Mouse (Mus musculus) midbrain, postnatal 0 days (tissue): ENCODE data around the gene Lrp1. TPM values are rescaled to one million over a fixed set of nuclear protein-coding genes. Genes with fewer than 3 reads are reported as not detected.

Source experiments
- ATAC-seq: fragments of 200-750 bp; cut with Nextera tagmentation; 2 replicates; pipeline ENCODE4 v1.8.0; 2017; ENCODE audit warnings: moderate number of reproducible peaks, mild to moderate bottlenecking, moderate TSS enrichment, moderate library complexity; ENCODE audit not compliant: low FRiP score
- DNase-seq: peaks from one replicate; pipeline ENCODE4 v3.0.0-alpha.2; 2015; ENCODE audit warnings: low spot score
- H3K27ac ChIP-seq: fragments of 300-500 bp; sonication (generic); 2 replicates; pipeline ENCODE4 v1.5.1; 2014; ENCODE audit warnings: low read depth, mild to moderate bottlenecking, low read length, mixed read lengths
- H3K27me3 ChIP-seq: fragments of 300-500 bp; sonication (generic); 2 replicates; pipeline ENCODE4 v1.6.1; 2014; ENCODE audit warnings: low read length, control low read depth, mixed read lengths; ENCODE audit not compliant: insufficient read depth
- H3K36me3 ChIP-seq: fragments of 300-500 bp; sonication (generic); 2 replicates; pipeline ENCODE4 v1.6.1; 2014; ENCODE audit warnings: low read length, control low read depth, mixed read lengths; ENCODE audit not compliant: insufficient read depth
- H3K4me1 ChIP-seq: fragments of 300-500 bp; sonication (generic); 2 replicates; pipeline ENCODE4 v1.6.1; 2014; ENCODE audit warnings: mild to moderate bottlenecking, control low read depth, antibody characterized with exemption, low read length, mixed read lengths; ENCODE audit not compliant: insufficient read depth
- H3K4me2 ChIP-seq: fragments of 300-500 bp; sonication (generic); 2 replicates; pipeline ENCODE4 v1.6.1; 2014; ENCODE audit warnings: low read depth, mild to moderate bottlenecking, low read length, mixed read lengths; ENCODE audit not compliant: poor library complexity, severe bottlenecking
- H3K4me3 ChIP-seq: fragments of 300-500 bp; sonication (generic); 2 replicates; pipeline ENCODE4 v1.5.1; 2014; ENCODE audit warnings: low read depth, mild to moderate bottlenecking, low read length, moderate library complexity
- H3K9ac ChIP-seq: fragments of 300-500 bp; sonication (generic); replicated peaks from 2 replicates; pipeline ENCODE4 v1.6.1; 2014; ENCODE audit warnings: mild to moderate bottlenecking, low read length, moderate library complexity, mixed read lengths; ENCODE audit not compliant: poor library complexity, severe bottlenecking
- H3K9me3 ChIP-seq: fragments of 300-500 bp; sonication (generic); 2 replicates; pipeline ENCODE4 v1.6.1; 2016; ENCODE audit warnings: low read length, control low read depth
- CTCF ChIP-seq: IDR thresholded peaks from 2 replicates; pipeline ENCODE4 v1.5.1; 2016; ENCODE audit warnings: antibody characterized with exemption, mild to moderate bottlenecking
- WGBS: fragments of 180-500 bp; shearing (Covaris S2); extraction: QIAGEN DNeasy Blood & Tissue Kit; methylation state at CpG from one replicate; pipeline ENCODE4 v1.1.7; 2014; 5-methylcytosine and 5-hydroxymethylcytosine counted together
- polyA plus RNA-seq: library from polyadenylated mRNA; unstranded; fragments of >200 nt; fragmentation: Nextera tagmentation; extraction: Ambion mirVana; gene quantifications from 2 replicates; pipeline ENCODE4 v1.2.1, GENCODE M21; 2015
- total RNA-seq: library from RNA; depleted of rRNA; stranded (reverse); fragments of >200 nt; gene quantifications from 2 replicates; pipeline ENCODE4 v1.2.3, GENCODE M21; 2014

The Lrp1 gene
- total and polyA plus RNA-seq, 2 experiments from 2014 or later = 84.4 to 319 TPM

DNA sequence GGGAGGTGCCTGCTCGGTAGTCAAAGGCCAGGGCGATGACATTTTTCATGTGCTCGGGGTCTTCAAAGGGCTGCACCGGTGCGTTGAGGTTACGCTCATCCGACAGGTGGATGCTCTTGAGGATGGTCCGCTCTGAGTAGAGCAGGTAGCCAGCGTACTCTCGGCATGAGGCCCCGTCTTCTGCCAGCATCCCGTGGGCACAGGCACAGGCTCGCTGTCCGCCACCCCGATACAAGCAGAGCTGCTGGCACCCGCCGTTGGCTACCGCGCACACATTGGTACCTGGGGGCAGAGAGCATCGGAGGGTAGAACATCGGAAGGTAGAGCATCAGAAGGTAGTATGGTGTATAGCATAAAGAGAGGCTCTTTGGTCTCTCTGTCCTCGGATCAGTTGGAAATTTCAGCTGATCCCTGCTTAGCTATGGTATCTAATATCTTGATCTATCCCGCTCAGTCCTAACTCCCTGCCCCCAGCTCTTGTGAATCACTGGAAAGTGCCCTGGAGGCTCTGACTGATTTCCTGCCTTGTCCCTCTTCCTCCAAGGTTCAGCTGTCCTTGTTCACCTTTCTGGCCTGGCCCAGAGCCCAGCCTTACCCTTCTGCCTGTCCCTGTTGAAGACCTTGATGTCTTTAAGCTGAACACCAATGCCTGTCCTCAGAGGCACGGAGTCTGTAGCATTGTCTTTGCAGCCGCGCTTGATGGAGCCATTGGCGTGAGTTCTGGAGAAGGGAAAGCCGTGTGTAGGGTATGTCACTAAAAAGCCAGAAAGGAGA lies 54.2 kb downstream of the Lrp1 start:
- Histone ChIP-seq H3K4me2 (no peak overlapping the region), H3K27me3 (no peaks in the 10 kb centered on the region), H3K9me3 (no peaks in the 10 kb centered on the region), H3K4me1 (no peaks in the 10 kb centered on the region), H3K27ac (no peak overlapping the region), H3K4me3 (no peak overlapping the region), H3K36me3 (peaks cover 69% of the 10 kb centered on the region), H3K9ac (no peak overlapping the region)
- ATAC-seq (no peak), DNase-seq (no peak)
- no peak for TF ChIP-seq CTCF
- 94% methylated on average over 28 of the region's 28 CpGs for WGBS

DNA sequence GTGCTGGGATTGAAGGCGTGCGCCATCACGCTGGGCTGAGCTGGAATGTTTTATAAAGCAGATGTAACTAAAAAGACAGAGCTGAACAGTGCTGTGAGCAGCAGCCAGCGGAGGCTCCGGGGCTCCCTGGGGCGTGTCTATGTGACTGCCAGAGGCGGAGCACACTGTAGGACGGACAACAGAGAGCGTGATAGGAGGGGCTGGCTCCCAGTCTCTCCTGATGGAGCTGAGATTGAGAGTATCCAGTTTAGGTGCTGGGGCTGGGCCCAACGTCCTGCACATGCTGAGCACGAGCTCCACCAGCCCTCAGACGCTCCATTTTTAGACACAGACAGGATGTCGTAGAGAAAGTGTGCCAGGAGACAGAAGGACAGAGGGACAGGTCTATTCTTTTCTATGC lies 56.6 kb downstream of the Lrp1 start:
- H3K4me2 ChIP-seq = no peak overlapping the region
- no peaks in the 10 kb centered on the region for H3K27me3 ChIP-seq
- TF ChIP-seq CTCF = no peak
- DNase-seq (no peak), ATAC-seq (no peak)
- H3K9ac ChIP-seq = no peak overlapping the region
- peaks cover 74% of the 10 kb centered on the region for H3K36me3 ChIP-seq
- no peaks in the 10 kb centered on the region for H3K4me1 ChIP-seq
- no peak overlapping the region for H3K4me3 ChIP-seq
- WGBS = 57% methylated on average over 13 of the region's 13 CpGs
- no peaks in the 10 kb centered on the region for H3K9me3 ChIP-seq
- no peak overlapping the region for H3K27ac ChIP-seq

DNA sequence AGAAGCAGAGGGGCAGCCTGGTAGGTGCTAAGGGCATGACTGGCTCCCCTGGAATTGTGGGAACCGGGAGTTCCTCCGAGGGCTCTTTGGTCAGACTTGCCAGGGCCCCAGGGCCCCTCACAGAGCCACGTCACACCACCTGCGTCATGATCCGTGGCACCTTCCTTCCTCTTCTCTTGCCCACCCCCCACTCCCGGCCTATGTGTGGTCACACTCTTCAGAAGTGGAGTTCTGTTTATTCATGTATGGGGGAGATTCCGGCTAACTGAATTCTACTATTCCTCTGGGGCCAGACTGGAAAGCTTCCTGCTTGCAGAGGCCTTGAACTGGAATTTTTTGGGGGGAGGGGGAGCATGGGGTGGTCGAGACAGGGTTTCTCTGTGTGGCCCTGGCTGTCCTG lies 57.1 kb downstream of the Lrp1 start:
- Histone ChIP-seq H3K9ac (no peak overlapping the region), H3K27ac (no peak overlapping the region), H3K4me1 (no peaks in the 10 kb centered on the region), H3K4me3 (no peak overlapping the region), H3K27me3 (no peaks in the 10 kb centered on the region), H3K9me3 (no peaks in the 10 kb centered on the region), H3K4me2 (no peak overlapping the region), H3K36me3 (peaks cover 77% of the 10 kb centered on the region)
- TF ChIP-seq CTCF = no peak
- ATAC-seq = no peak
- WGBS = 76% methylated on average over 8 of the region's 8 CpGs
- no peak for DNase-seq

DNA sequence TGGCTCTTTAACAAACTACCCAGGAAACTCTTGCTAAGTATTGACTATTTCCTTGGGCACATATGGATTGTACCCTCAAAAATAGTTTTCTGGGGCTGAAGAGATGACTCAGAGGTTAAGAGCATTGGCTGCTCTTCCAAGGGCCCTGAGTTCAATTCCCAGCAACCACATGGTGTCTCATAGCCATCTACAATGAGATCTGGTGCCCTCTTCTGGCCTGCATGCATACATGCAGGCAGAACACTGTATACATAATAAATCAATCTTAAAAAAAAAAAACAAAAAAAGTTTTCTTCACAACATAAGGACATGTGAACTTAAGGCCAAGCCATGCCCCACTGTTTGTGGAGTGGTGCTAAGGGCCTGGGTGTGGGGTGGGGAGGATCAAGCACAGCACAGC lies 59.8 kb downstream of the Lrp1 start:
- Histone ChIP-seq H3K27me3 (no peaks in the 10 kb centered on the region), H3K4me1 (no peaks in the 10 kb centered on the region), H3K36me3 (peaks cover 83% of the 10 kb centered on the region), H3K4me2 (no peak overlapping the region), H3K9me3 (no peaks in the 10 kb centered on the region), H3K9ac (no peak overlapping the region), H3K4me3 (no peak overlapping the region), H3K27ac (no peak overlapping the region)
- DNase-seq (no peak), ATAC-seq (no peak)
- TF ChIP-seq CTCF = peak; percentile 68

DNA sequence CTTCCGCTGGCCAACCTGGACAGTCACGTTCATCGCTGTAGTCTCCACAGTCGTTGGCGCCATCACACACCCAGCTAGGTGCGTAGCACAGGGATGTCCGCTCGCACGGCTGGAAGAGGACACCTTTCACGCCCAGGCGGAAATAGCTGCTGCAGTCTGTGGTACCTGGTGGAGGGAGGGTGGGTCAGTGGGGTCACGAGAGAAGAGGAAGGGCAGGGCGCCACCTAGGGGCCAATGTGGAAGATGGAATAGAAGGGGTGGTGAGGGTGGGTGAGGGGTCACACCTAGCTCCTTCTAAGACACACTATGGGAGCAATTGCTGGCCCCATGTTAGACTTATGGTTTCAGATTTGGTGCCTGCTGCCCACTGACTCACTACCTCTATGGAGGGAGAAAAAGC lies 63.6 kb downstream of the Lrp1 start:
- H3K4me1 ChIP-seq = no peaks in the 10 kb centered on the region
- 89% methylated on average over 13 of the region's 13 CpGs for WGBS
- no peaks in the 10 kb centered on the region for H3K9me3 ChIP-seq
- H3K27ac ChIP-seq = no peak overlapping the region
- no peaks in the 10 kb centered on the region for H3K27me3 ChIP-seq
- H3K36me3 ChIP-seq = peaks cover 94% of the 10 kb centered on the region
- no peak overlapping the region for H3K4me2 ChIP-seq
- no peak for DNase-seq
- H3K4me3 ChIP-seq = no peak overlapping the region
- no peak for ATAC-seq
- no peak overlapping the region for H3K9ac ChIP-seq
- TF ChIP-seq CTCF = peak; percentile 55

DNA sequence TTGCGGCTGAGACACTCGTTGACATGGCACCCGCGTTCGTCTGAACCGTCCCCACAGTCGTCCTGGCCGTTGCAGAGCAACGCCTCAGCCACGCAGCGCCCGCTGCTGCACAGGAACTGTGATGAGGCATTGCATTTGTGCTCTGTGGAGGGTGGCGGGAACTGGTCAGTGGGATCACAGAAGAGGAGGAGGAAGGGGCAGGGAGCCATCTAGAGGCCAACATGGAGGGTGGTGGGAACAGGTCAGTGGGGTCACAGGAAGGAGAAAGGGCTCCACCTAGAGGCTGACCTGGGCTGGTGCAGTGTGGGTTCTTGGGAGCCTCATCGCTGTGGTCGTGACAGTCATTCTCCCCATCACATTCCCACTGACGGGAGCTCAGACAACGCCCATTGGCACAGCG lies 65.2 kb downstream of the Lrp1 start:
- no peak overlapping the region for H3K27ac ChIP-seq
- no peak overlapping the region for H3K9ac ChIP-seq
- no peaks in the 10 kb centered on the region for H3K4me1 ChIP-seq
- no peak overlapping the region for H3K4me2 ChIP-seq
- TF ChIP-seq CTCF = peak; percentile 73
- H3K36me3 ChIP-seq = peaks cover 99% of the 10 kb centered on the region
- ATAC-seq = peak; percentile 35; the same call in 1 of the 2 replicates
- H3K4me3 ChIP-seq = no peak overlapping the region
- WGBS = 58% methylated on average over 18 of the region's 18 CpGs
- H3K27me3 ChIP-seq = no peaks in the 10 kb centered on the region
- no peaks in the 10 kb centered on the region for H3K9me3 ChIP-seq
- peak; percentile 51 for DNase-seq
